Mouse (Mus musculus) hindbrain, postnatal 0 days (tissue): ENCODE data around the gene Aldh3a2. TPM values are rescaled to one million over a fixed set of nuclear protein-coding genes. Genes with fewer than 3 reads are reported as not detected.

Experiments used
- ATAC-seq: fragments of 200-750 bp; cut with Nextera tagmentation; 2 replicates; pipeline ENCODE4 v1.8.0; 2017; ENCODE audit warnings: mild to moderate bottlenecking, moderate TSS enrichment, moderate library complexity
- DNase-seq: peaks from one replicate; pipeline ENCODE4 v3.0.0-alpha.2; 2015; ENCODE audit warnings: low spot score
- H3K27ac ChIP-seq: fragments of 300-500 bp; sonication (generic); 2 replicates; pipeline ENCODE4 v1.5.1; 2014; ENCODE audit warnings: mild to moderate bottlenecking
- H3K27me3 ChIP-seq: fragments of 300-500 bp; sonication (generic); 2 replicates; pipeline ENCODE4 v1.6.1; 2014; ENCODE audit warnings: low read length, mixed read lengths; ENCODE audit not compliant: insufficient read depth
- H3K36me3 ChIP-seq: fragments of 300-500 bp; sonication (generic); 2 replicates; pipeline ENCODE4 v1.6.1; 2014; ENCODE audit warnings: low read length, mixed read lengths; ENCODE audit not compliant: insufficient read depth
- H3K4me1 ChIP-seq: fragments of 300-500 bp; sonication (generic); 2 replicates; pipeline ENCODE4 v1.6.1; 2014; ENCODE audit warnings: antibody characterized with exemption, low read length, mixed read lengths; ENCODE audit not compliant: insufficient read depth
- H3K4me2 ChIP-seq: fragments of 300-500 bp; sonication (generic); 2 replicates; pipeline ENCODE4 v1.6.1; 2014; ENCODE audit warnings: low read depth, mild to moderate bottlenecking, low read length, moderate library complexity, mixed read lengths
- H3K4me3 ChIP-seq: fragments of 300-500 bp; sonication (generic); 2 replicates; pipeline ENCODE4 v1.5.1; 2014; ENCODE audit warnings: low read length
- H3K9ac ChIP-seq: fragments of 300-500 bp; sonication (generic); replicated peaks from 2 replicates; pipeline ENCODE4 v1.6.1; 2014; ENCODE audit warnings: mild to moderate bottlenecking, low read length, moderate library complexity, mixed read lengths
- H3K9me3 ChIP-seq: fragments of 300-500 bp; sonication (generic); 2 replicates; pipeline ENCODE4 v1.6.1; 2016; ENCODE audit warnings: low read length, mixed read lengths
- CTCF ChIP-seq: IDR thresholded peaks from 2 replicates; pipeline ENCODE4 v1.5.1; 2016; ENCODE audit warnings: antibody characterized with exemption, control low read depth, low read depth
- whole genome bisulfite sequencing: fragments of 180-500 bp; shearing (Covaris S2); extraction: QIAGEN DNeasy Blood & Tissue Kit; methylation state at CpG from one replicate; pipeline ENCODE4 v1.1.7; 2014; 5-methylcytosine and 5-hydroxymethylcytosine counted together
- polyA plus RNA-seq: library from polyadenylated mRNA; unstranded; fragments of >200 nt; fragmentation: Nextera tagmentation; extraction: Ambion mirVana; gene quantifications from 2 replicates; pipeline ENCODE4 v1.2.1, GENCODE M21; 2015
- total RNA-seq: library from RNA; depleted of rRNA; stranded (reverse); fragments of >200 nt; gene quantifications from 2 replicates; pipeline ENCODE4 v1.2.3, GENCODE M21; 2014

The Aldh3a2 gene
- total and polyA plus RNA-seq, 2 experiments from 2014 or later, result 36.2 to 40.4 TPM

GRCm38 (mm10) chr11:61220156-61220881 lies 46.9 kb downstream of the Aldh3a2 start:
- Histone ChIP-seq H3K4me3 (no peak overlapping the region), H3K27me3 (no peaks in the 10 kb centered on the region), H3K9ac (no peak overlapping the region), H3K4me2 (no peak overlapping the region), H3K9me3 (no peaks in the 10 kb centered on the region), H3K36me3 (no peaks in the 10 kb centered on the region), H3K4me1 (no peaks in the 10 kb centered on the region), H3K27ac (no peak overlapping the region)
- 65% methylated on average over 9 of the region's 9 CpGs for WGBS
- TF ChIP-seq CTCF, result peak; percentile 29
- ATAC-seq (no peak), DNase-seq (peak; percentile 41)

GRCm38 (mm10) chr11:61215936-61216335 lies 51.3 kb downstream of the Aldh3a2 start:
- no peak overlapping the region for H3K4me2 ChIP-seq
- ATAC-seq (no peak), DNase-seq (no peak)
- TF ChIP-seq CTCF, result no peak
- no peaks in the 10 kb centered on the region for H3K9me3 ChIP-seq
- no peaks in the 10 kb centered on the region for H3K36me3 ChIP-seq
- no peaks in the 10 kb centered on the region; the same call in 1 of the 2 replicates for H3K27me3 ChIP-seq
- H3K4me1 ChIP-seq, result no peaks in the 10 kb centered on the region
- no peak overlapping the region for H3K4me3 ChIP-seq
- 87% methylated on average over 3 of the region's 3 CpGs for WGBS
- no peak overlapping the region for H3K27ac ChIP-seq
- H3K9ac ChIP-seq, result no peak overlapping the region

DNA sequence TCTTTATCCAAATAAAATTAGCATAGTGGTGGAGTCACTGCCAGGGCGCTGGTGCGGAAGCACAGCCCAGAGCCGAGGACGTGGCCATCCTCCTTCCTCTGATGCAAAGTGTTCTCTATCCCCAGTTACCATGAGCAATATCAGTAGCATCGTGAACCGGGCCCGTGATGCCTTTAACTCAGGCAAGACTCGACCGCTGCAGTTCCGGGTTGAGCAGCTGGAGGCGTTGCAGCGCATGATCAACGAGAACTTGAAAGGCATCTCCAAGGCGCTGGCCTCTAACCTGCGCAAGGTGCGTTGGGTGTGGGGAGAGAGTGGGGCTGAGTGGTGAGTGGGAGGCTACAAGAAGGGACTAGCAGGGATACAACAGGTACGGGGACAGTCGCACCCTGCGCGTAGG lies 55.2 kb downstream of the Aldh3a2 start:
- H3K9ac ChIP-seq, result no peak overlapping the region
- H3K36me3 ChIP-seq, result no peaks in the 10 kb centered on the region
- H3K27ac ChIP-seq, result no peak overlapping the region
- no peaks in the 10 kb centered on the region for H3K4me1 ChIP-seq
- ATAC-seq (no peak), DNase-seq (no peak)
- no peaks in the 10 kb centered on the region; the same call in 1 of the 2 replicates for H3K27me3 ChIP-seq
- no peaks in the 10 kb centered on the region for H3K9me3 ChIP-seq
- peak; percentile 26; the same call in 1 of the 2 replicates for TF ChIP-seq CTCF
- H3K4me3 ChIP-seq, result no peak overlapping the region
- WGBS, result 42% methylated on average over 20 of the region's 20 CpGs
- no peak overlapping the region for H3K4me2 ChIP-seq

DNA sequence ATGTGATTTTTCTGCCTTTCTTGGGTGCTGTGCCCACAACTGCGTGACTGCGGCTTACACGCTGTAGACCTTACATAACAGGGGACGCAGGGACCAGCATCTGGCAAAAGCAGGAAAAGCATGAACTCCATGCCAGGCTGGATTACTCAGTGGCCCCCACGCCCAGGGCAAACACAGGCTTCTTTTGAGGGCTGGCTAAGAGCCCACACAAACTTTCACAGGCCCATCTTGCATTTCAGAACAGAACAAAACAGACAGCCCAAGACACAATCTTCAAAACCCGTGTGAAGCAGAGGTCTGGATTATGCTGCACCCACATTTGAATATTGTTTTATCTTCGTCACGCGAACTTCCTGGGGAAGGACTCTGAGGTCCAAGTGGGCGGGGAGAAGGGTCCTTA lies 58.9 kb downstream of the Aldh3a2 start:
- H3K9ac ChIP-seq, result no peak overlapping the region
- H3K9me3 ChIP-seq, result no peaks in the 10 kb centered on the region
- DNase-seq, result no peak
- no peaks in the 10 kb centered on the region; the same call in 1 of the 2 replicates for H3K27me3 ChIP-seq
- no peak overlapping the region for H3K4me2 ChIP-seq
- ATAC-seq, result no peak
- H3K27ac ChIP-seq, result no peak overlapping the region
- WGBS, result 78% methylated on average over 10 of the region's 10 CpGs
- H3K36me3 ChIP-seq, result no peaks in the 10 kb centered on the region
- H3K4me1 ChIP-seq, result no peaks in the 10 kb centered on the region
- no peak overlapping the region for H3K4me3 ChIP-seq
- no peak for TF ChIP-seq CTCF

GRCm38 (mm10) chr11:61207487-61208246 lies 59.6 kb downstream of the Aldh3a2 start, which contains the start of gene Aldh3a1:
Gene Aldh3a1, plus strand, starts transcription at chr11:61207537.
- DNase-seq, result no peak
- no peak within 1 kb of the TSS for H3K27ac ChIP-seq
- no peaks in the 10 kb centered on the region for H3K9me3 ChIP-seq
- TF ChIP-seq CTCF, result no peak
- WGBS, result 47% methylated on average over 10 of the region's 10 CpGs
- H3K4me3 ChIP-seq, result no peak within 1 kb of the TSS
- H3K36me3 ChIP-seq, result no peaks in the 10 kb centered on the region
- ATAC-seq, result no peak
- H3K27me3 ChIP-seq, result no peaks in the 10 kb centered on the region
- H3K4me1 ChIP-seq, result no peaks in the 10 kb centered on the region
- H3K4me2 ChIP-seq, result no peak within 1 kb of the TSS
- no peak within 1 kb of the TSS for H3K9ac ChIP-seq

DNA sequence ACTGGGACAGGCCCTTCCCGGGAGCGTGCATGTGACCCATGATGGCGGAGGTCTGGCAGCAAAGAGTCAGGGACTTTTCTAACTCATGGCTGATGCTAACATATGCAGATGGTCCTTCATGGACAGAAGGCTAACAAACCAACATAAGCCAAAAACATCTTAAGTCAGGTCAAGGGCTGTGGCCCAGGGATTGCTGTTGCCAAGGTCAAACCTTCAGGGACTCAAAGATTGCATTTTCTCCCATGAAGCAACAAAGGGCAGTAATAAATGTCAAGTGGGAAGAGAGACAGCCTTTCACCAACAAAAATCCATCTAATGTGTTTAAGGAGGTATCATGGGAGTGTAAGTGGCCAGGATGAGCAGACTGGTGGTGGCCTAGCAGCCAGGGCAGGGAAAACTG lies 61.1 kb downstream of the Aldh3a2 start:
- WGBS, result 86% methylated on average over 3 of the region's 3 CpGs
- TF ChIP-seq CTCF, result no peak
- Histone ChIP-seq H3K4me2 (no peak overlapping the region), H3K27ac (no peak overlapping the region), H3K9ac (no peak overlapping the region), H3K4me3 (no peak overlapping the region), H3K36me3 (no peaks in the 10 kb centered on the region), H3K4me1 (no peaks in the 10 kb centered on the region), H3K9me3 (no peaks in the 10 kb centered on the region), H3K27me3 (no peaks in the 10 kb centered on the region)
- DNase-seq, result no peak
- ATAC-seq, result no peak
